Mouse (Mus musculus) myocyte (in vitro differentiated cells): ENCODE results near the gene Agpat1.

ENCODE experiments used
- E2F4 ChIP-seq: IDR thresholded peaks from one replicate; pipeline ENCODE4 v1.6.1; 2011; ENCODE audit warnings: mild to moderate bottlenecking, control low read depth, moderate library complexity; ENCODE audit not compliant: insufficient read depth
- MAX ChIP-seq: IDR thresholded peaks from one replicate; pipeline ENCODE4 v1.6.1; 2011; ENCODE audit warnings: low read depth, mild to moderate bottlenecking, control low read depth
- MYOG ChIP-seq, 3 experiments: IDR thresholded peaks; one replicate each; pipeline ENCODE4 v1.6.1; 2011; ENCODE audit warnings: control low read depth in 2 of 3, low read depth in 2 of 3, mild to moderate bottlenecking in 2 of 3; ENCODE audit not compliant: insufficient read length in 2 of 3, control insufficient read depth in 1 of 3, insufficient read depth in 1 of 3
- POLR2A ChIP-seq: IDR thresholded peaks from one replicate; pipeline ENCODE4 v1.6.1; 2011; ENCODE audit warnings: low read depth, mild to moderate bottlenecking, control low read depth, moderate library complexity; ENCODE audit not compliant: insufficient read length
- POLR2AphosphoS2 ChIP-seq: IDR thresholded peaks from one replicate; pipeline ENCODE4 v1.6.1; 2011; ENCODE audit warnings: low read depth, control low read depth; ENCODE audit not compliant: insufficient read length
- TCF12 ChIP-seq: IDR thresholded peaks from one replicate; pipeline ENCODE4 v1.6.1; 2011; ENCODE audit warnings: mild to moderate bottlenecking, control low read depth; ENCODE audit not compliant: poor library complexity, insufficient read depth, severe bottlenecking
- USF1 ChIP-seq: IDR thresholded peaks from one replicate; pipeline ENCODE4 v1.6.1; 2011; ENCODE audit warnings: low read depth, mild to moderate bottlenecking, control low read depth, moderate library complexity

DNA sequence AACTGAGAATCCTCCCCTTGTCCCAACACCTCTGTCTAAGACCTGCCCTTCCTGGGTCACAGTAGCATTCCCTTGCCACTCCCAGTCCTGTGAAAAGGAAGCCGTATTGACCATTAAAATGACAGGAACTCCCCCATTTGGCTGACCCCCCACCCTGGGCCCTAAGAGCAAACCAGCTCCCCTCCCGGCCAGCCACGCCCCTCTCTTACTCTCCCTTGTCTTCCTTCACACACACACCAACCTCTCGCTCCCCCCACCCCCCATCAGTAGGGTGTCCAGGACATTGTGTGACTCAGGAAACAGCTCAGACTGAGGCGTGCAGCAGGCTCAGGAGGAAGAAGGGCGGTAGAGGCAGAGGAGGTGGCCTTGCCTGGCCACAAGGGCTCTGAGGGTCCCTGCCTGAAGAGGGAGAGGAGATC, 40.0 kb upstream of the Agpat1 start, which contains the start of gene Notch4:
- no peak for TF ChIP-seq POLR2A
- no peak for TF ChIP-seq POLR2AphosphoS2
- no peak for TF ChIP-seq USF1
- TF ChIP-seq MAX: no peak
- no peak for TF ChIP-seq TCF12
- TF ChIP-seq MYOG (IDR thresholded peaks at IDR 0.05; ENCODE audit: control insufficient read depth in 1 of 3, insufficient read depth in 1 of 3, insufficient read length in 2 of 3, low read depth in 2 of 3): no peak
- TF ChIP-seq E2F4: no peak
